Mouse (Mus musculus) MEL (cell line): ENCODE measurements around the gene Uxs1.

ENCODE experiments used
- BHLHE40 ChIP-seq: IDR thresholded peaks from 2 replicates; pipeline ENCODE4 v1.6.1; 2012; ENCODE audit warnings: low read depth, mild to moderate bottlenecking, inconsistent platforms, low read length, improper control_type of control experiment, borderline replicate concordance
- CTCF ChIP-seq, 3 experiments: IDR thresholded peaks in 2 of 3; conservative IDR thresholded peaks in 1 of 3; 2 replicates each; pipeline ENCODE4 v1.5.1; 2011 to 2012; ENCODE audit warnings: low read length in 3 of 3, low read depth in 2 of 3, mild to moderate bottlenecking in 2 of 3, improper control_type of control experiment in 1 of 3, inconsistent platforms in 1 of 3, mixed read lengths in 1 of 3, moderate library complexity in 1 of 3; ENCODE audit not compliant: control insufficient read depth in 1 of 3, insufficient read depth in 1 of 3, poor library complexity in 1 of 3, severe bottlenecking in 1 of 3
- USF1 ChIP-seq: IDR thresholded peaks from 2 replicates; pipeline ENCODE4 v1.6.1; 2014; ENCODE audit warnings: low read depth, mild to moderate bottlenecking, inconsistent platforms, low read length, improper control_type of control experiment, moderate library complexity

DNA sequence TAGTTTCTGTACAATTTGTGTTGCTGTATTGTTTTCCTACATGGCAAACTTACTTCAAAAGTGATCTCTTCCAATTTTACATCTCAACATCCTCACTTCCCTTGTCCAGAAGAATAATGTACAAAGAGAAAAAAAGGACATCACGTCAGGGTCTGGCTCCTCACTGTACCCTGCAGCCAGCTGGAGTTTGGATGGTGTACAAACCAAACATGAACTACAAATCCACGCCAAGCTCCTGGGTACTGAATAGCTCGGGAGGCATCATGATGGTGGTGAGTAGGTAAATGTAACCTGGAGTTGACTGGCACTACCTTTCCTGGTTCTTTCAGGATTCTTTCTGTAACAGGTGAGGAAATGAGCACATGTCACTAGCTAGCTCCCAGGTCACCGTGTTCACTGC, 53.5 kb downstream of the Uxs1 start:
- TF ChIP-seq USF1 (no peak), CTCF (IDR thresholded peaks at IDR 0.05 in 2 of 3, conservative IDR thresholded peaks at IDR 0.05 in 1 of 3; ENCODE audit: control insufficient read depth in 1 of 3, insufficient read depth in 1 of 3, low read depth in 2 of 3, low read length in 3 of 3, poor library complexity in 1 of 3, severe bottlenecking in 1 of 3) (no peak), BHLHE40 (no peak)
